Mouse (Mus musculus): ENCODE results near the gene Camsap3. TPM values are rescaled to one million over a fixed set of nuclear protein-coding genes. Genes with fewer than 3 reads are reported as not detected.

Gene Camsap3
- not detected for polyA plus RNA-seq (2017; shearing (Covaris generic))

DNA sequence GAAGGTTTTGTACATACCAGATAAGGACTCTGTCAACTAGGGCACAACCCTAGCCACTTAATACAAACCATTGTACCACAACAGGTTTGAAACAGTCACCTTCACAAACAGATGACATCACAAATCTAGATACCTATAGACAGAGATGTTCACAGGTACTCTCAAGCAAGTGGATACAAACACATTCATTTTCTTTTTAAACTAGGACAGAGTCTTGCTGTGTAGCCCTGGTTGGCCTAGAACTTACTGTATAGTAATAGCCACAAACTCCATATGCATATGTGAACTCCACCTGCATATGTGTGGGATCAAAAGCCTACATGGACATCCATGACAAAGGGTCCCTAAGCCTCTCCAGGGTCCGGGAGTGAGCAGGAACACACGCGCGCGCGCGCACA is at the start of gene Camsap3:
Gene Camsap3, plus strand, starts transcription at position 301 of the 398 bp plus-strand sequence.

GRCm38 (mm10) chr8:3567641-3568371 is 19.3 kb upstream of the Camsap3 start, which contains the start of gene C330021F23Rik:
C330021F23Rik (plus strand) TSS chr8:3567990.

DNA sequence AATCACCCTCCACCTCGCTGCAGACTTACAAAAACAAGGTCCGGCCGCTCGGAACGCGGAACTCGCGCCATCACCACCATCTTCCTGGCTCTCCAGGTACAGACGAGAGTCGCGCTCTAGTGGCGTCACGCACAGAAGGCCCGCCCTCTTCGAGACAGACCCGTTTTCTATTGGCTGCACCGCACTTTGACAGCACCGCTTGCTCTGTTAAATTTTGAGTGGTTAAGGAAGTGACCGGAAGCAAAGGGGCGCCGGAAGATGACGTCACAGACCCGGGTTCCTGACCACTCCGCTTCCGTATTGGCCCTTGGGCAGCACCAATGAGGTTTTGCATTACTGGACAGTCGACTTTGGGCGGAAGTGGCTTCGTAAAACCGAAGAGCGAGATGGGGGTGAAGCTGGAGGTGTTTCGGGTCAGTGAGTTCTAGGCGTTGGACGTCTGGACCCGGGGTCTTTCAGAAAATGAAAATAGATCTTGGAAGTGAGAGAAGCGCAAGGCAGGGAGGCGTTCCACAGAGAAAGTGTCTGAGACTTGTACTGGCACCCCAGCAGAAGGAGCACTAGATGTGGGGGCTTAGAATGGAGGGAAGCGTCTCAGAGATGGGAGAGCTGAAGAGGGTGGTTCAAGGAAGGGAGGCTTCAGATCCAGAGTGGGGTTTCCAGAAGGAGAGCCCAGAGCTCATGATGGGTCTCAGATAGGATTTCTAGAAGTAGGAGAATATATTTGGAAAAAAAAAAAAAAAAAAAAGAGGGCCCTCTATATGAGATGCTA is 34.3 kb downstream of the Camsap3 start, which contains the start of the genes Xab2 and Pet100:
Gene Xab2, minus strand, starts transcription at position 118 of the 772 bp plus-strand sequence.
Gene Pet100, plus strand, starts transcription at position 350 of the 772 bp plus-strand sequence.

DNA sequence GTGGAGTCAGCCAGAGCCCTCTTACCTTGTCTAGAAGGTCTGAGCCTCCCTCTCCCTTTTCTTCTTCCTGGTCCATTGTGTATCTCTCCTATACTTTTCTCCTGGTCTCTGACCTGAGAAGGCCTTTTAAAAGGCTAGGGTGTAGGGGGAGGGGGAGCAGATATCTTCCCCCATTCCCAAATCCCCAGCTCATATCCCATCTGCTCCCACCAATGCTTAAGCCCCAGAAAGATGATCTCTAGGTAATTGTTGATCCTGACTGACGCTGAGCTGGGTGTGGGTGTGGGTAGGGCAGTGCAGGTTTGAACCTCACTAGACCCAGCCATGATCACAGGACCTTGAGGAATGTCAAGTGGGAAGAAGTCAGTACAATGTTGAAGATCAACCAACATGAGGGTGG is 38.4 kb downstream of the Camsap3 start, which contains the start of gene Pcp2:
Gene Pcp2, minus strand, starts transcription at position 101 of the 400 bp plus-strand sequence.

DNA sequence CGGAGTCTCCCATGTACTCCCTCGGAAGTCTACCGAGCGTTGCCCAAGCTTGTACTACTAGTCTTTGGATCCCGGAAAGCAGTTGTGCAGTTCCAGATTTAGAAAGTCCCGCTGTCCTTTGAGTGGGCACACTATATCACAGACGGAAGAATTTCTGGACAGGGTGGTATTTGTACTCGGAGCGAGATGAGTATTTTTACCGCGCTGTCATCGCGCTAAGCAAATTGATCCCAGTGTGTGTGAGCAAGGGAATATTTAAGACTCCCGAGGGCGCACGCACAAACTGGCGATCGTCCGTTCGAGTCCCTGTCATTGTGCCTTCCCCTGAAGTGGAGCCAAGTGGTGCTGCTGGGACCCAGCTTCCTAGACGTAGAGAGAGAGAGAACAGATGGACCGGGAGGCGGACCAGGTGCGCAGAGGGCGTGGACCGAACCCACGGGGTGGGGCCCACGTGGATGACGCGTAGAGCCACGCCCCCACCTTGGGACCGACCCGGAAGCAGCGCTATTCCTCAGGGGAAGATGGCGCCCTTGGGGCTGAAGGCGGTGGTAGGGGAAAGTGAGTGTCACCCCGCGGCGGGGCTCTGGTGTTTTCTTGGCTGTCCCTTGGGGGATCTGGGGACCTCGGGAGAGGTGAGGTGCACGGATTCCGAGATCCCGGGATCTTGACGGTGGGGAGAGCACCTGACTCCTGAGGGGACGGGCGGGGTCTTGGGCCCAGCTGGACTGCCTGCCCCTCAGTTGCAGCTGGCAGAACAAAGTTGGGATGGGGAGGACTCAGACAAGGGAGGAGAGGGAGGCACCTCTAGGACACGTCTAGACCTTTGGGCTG is 43.8 kb downstream of the Camsap3 start, which contains the start of gene Stxbp2:
Gene Stxbp2, plus strand, starts transcription at position 309 of the 831 bp plus-strand sequence.

GRCm38 (mm10) chr8:3655526-3655925 is 68.4 kb downstream of the Camsap3 start, which contains the start of gene Retn:
Retn (plus strand) TSS chr8:3655770.

Other genes with a start within 250 kb of the Camsap3 start
- 75.6 TPM for gene A430078G23Rik, start 233.9 kb upstream of the Camsap3 start, polyA plus RNA-seq (2017; shearing (Covaris generic))
- 51.8 TPM for gene Arhgef18, start 194.3 kb upstream of the Camsap3 start, polyA plus RNA-seq (2017; shearing (Covaris generic))
- gene Pex11g, start 119.6 kb upstream of the Camsap3 start, polyA plus RNA-seq (2017; shearing (Covaris generic)), result 5.8 TPM
- not detected for gene Tex45, start 116.4 kb upstream of the Camsap3 start, polyA plus RNA-seq (2017; shearing (Covaris generic))
- 3.2 TPM for gene Zfp358, start 94.2 kb upstream of the Camsap3 start, polyA plus RNA-seq (2017; shearing (Covaris generic))
- gene Mcoln1, start 86.8 kb upstream of the Camsap3 start, polyA plus RNA-seq (2017; shearing (Covaris generic)), result 31.9 TPM
- gene Pnpla6, start 71.9 kb upstream of the Camsap3 start, polyA plus RNA-seq (2017; shearing (Covaris generic)), result 65.1 TPM
- not detected for gene C330021F23Rik, start 19.3 kb upstream of the Camsap3 start, polyA plus RNA-seq (2017; shearing (Covaris generic))
- gene Xab2, start 34.0 kb downstream of the Camsap3 start, polyA plus RNA-seq (2017; shearing (Covaris generic)), result 119 TPM
- 134 TPM for gene Pet100, start 34.3 kb downstream of the Camsap3 start, polyA plus RNA-seq (2017; shearing (Covaris generic))
- 0.40 TPM for gene Pcp2, start 38.3 kb downstream of the Camsap3 start, polyA plus RNA-seq (2017; shearing (Covaris generic))
- 238 TPM for gene Stxbp2, start 43.7 kb downstream of the Camsap3 start, polyA plus RNA-seq (2017; shearing (Covaris generic))
- gene Retn, start 68.5 kb downstream of the Camsap3 start, polyA plus RNA-seq (2017; shearing (Covaris generic)), result not detected
- not detected for gene Mcemp1, start 78.5 kb downstream of the Camsap3 start, polyA plus RNA-seq (2017; shearing (Covaris generic))
- not detected for gene Fcor, start 85.1 kb downstream of the Camsap3 start, polyA plus RNA-seq (2017; shearing (Covaris generic))
- gene Trappc5, start 89.0 kb downstream of the Camsap3 start, polyA plus RNA-seq (2017; shearing (Covaris generic)), result 39.1 TPM
- gene Fcer2a, start 106.9 kb downstream of the Camsap3 start, polyA plus RNA-seq (2017; shearing (Covaris generic)), result 0.37 TPM
- gene Clec4g, start 133.4 kb downstream of the Camsap3 start, polyA plus RNA-seq (2017; shearing (Covaris generic)), result not detected
- not detected for gene Cd209a, start 161.7 kb downstream of the Camsap3 start, polyA plus RNA-seq (2017; shearing (Covaris generic))

All from activated CD4-positive, CD25-positive, alpha-beta regulatory T cell, adult 9 weeks (primary cell).